Mouse (Mus musculus): ENCODE results near the gene 5730507C01Rik. TPM values are rescaled to one million over a fixed set of nuclear protein-coding genes. Genes with fewer than 3 reads are reported as not detected.
"Not testable (repeated sequence)": the region's sequence is repeated elsewhere in the genome, so short reads cannot be mapped to it uniquely, and the experiment has no call there.

The 5730507C01Rik gene
- 1 to 10 TPM in 1 of 2 experiments, under 1 TPM in 1; 0.94 to 1.1 TPM for total RNA-seq (2021)
- long read RNA-seq, partial matches to known transcripts = 0 of 5 reads
- long read RNA-seq, other reads (novel, unspliced or antisense) = 5 of 5 reads

DNA sequence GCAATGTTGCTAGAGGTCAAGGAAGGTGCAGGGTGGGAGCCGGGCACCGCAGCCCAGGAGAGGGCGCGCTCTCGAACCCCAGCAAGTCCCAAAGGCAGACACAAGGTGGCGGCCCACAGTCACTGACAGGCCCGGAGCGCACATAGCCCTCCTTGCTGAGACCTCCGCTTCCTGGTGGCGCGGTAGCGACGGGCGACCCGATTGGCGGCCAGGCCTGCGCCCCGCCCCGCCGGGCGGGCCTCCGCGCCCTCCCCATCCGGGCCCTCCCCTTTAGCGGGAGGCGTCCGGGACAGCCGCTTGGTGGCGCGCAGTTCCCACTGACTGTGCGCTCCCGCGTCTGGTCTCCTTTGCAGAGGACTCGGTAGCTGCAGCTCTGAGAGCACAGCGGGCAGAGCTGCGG is at the start of gene 5730507C01Rik:
TSS of gene 5730507C01Rik (plus strand) at position 340 of the 400 bp plus-strand sequence.
- peak; percentile 6 to 8 for DNase-seq (ENCODE audit: low spot score in 2 of 2)

DNA sequence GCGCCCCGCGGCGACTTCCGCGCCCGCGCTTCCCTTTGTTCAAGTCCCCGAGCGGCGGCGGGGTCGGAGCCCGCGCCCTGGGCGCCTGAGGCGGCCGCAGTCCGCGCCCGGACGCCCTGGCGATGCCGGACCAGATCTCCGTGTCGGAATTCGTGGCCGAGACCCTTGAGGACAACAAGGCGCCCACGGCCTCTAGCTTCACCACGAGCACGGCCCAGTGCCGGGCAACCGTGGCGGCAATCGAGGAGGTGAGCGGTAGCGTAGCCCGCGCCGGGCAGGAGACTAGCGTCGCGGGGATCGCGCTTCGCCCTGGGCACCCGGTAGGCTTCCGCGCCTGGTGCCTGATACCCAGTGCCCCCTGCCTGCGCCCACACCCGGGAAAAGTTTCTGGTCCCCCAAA is 306 bp downstream of the 5730507C01Rik start:
- not testable (repeated sequence) for DNase-seq (ENCODE audit: low spot score in 2 of 2)

DNA sequence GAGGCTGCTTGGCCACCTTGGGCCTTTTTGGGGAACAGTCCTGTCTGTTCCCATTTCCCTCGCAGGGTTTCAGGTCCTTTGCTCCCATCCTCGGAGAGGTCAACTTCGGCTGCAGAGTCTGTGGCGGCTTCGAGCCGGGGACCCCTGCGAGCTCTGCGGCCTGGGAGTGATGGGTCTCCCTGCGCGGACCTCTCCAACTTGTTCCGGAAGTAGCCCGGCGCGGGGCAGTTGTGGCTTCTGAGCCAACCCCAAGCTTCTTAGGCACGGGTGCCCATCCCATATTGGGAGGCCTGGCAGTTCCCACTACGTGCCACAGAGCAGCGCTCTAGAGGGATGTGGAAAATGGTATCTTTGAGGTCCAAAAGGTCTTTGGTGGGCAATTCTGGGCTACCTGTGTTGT is 767 bp downstream of the 5730507C01Rik start:
- DNase-seq (ENCODE audit: low spot score in 2 of 2) = not testable (repeated sequence)
